Mouse (Mus musculus) heart, adult 2 months (tissue): ENCODE results near the gene Whamm.

Source experiments
- CTCF ChIP-seq: fragments of 200-600 bp; IDR thresholded peaks from 2 replicates; pipeline ENCODE4 v1.8.1; 2022; ENCODE audit warnings: antibody characterized with exemption, mild to moderate bottlenecking, moderate library complexity
- POLR2A ChIP-seq: fragments of 200-500 bp; IDR thresholded peaks from 2 replicates; pipeline ENCODE4 v1.6.1; 2011; ENCODE audit warnings: mild to moderate bottlenecking, low read depth, low read length, control low read depth; ENCODE audit not compliant: insufficient read depth

GRCm38 (mm10) chr7:81644551-81645235, 73.6 kb downstream of the Whamm start:
- TF ChIP-seq CTCF (no peak), POLR2A (no peak)
